Mouse (Mus musculus) heart, postnatal 10 days (tissue): ENCODE data around the gene Chaf1b. TPM values are rescaled to one million over a fixed set of nuclear protein-coding genes. Genes with fewer than 3 reads are reported as not detected.

Experiments used
- DNase-seq, 2 experiments: peaks; one replicate each; pipeline ENCODE4 v3.0.0; 2021
- intact Hi-C: fragments of 180-260 bp; cut with DNase I; formaldehyde crosslinking; loops from one replicate; pipeline ENCODE4 v1.15.1; 2025
- total RNA-seq, 2 experiments: library from RNA; stranded (reverse); gene quantifications; 2 replicates each; pipeline ENCODE4 v1.2.3; 2021

Chaf1b gene
- total RNA-seq, 2 experiments from 2014 or later, result 7.8 to 8.1 TPM

- DNase-seq, result no peak
- intact Hi-C loops, result no loop called here
Measured at GRCm38 (mm10) chr16:93942796-93943502, 59.2 kb downstream of the Chaf1b start.

GRCm38 (mm10) chr16:93944301-93944700 is 60.6 kb downstream of the Chaf1b start:
- intact Hi-C loops, result no loop called here

GRCm38 (mm10) chr16:93947396-93947795 is 63.7 kb downstream of the Chaf1b start:
- DNase-seq, result no peak
- intact Hi-C loops, result no loop called here

More at GRCm38 (mm10) chr16:93944301-93944700, 60.6 kb downstream of the Chaf1b start:
- no peak for DNase-seq

Other genes with a start within 250 kb of the Chaf1b start
- gene Cbr3, start 200.7 kb upstream of the Chaf1b start, total RNA-seq, result 1 to 10 TPM; 3.5 to 4.5 TPM
- gene Dop1b, start 172.0 kb upstream of the Chaf1b start, total RNA-seq, result 10 to 100 TPM; 16.5 to 20.9 TPM
- gene Morc3, start 51.8 kb upstream of the Chaf1b start, total RNA-seq, result 10 to 100 TPM; 21.0 to 29.1 TPM
- not detected for gene Cldn14, start 124.9 kb downstream of the Chaf1b start, total RNA-seq
- not detected for gene Sim2, start 201.0 kb downstream of the Chaf1b start, total RNA-seq